Mouse (Mus musculus) C2C12 (cell line): Measurements from ENCODE around the gene Rcan1.

ENCODE experiments used
- CEBPB ChIP-seq: IDR thresholded peaks from one replicate; pipeline ENCODE4 v1.6.1; 2011; ENCODE audit warnings: low read depth, mild to moderate bottlenecking, control low read depth, moderate library complexity
- CTCF ChIP-seq: IDR thresholded peaks from one replicate; pipeline ENCODE4 v1.5.1; 2011; ENCODE audit not compliant: control insufficient read depth, insufficient read depth, insufficient read length
- FOSL1 ChIP-seq: IDR thresholded peaks from one replicate; pipeline ENCODE4 v1.8.0; 2011; ENCODE audit warnings: mild to moderate bottlenecking, low read length; ENCODE audit not compliant: poor library complexity, insufficient read depth, severe bottlenecking
- MAX ChIP-seq: IDR thresholded peaks from one replicate; pipeline ENCODE4 v1.6.1; 2011; ENCODE audit warnings: mild to moderate bottlenecking, control low read depth
- MYOD1 ChIP-seq: IDR thresholded peaks from one replicate; pipeline ENCODE4 v1.6.1; 2011; ENCODE audit warnings: low read depth; ENCODE audit not compliant: control insufficient read depth, insufficient read length
- MYOG ChIP-seq: IDR thresholded peaks from one replicate; pipeline ENCODE4 v1.6.1; 2011; ENCODE audit not compliant: control insufficient read depth, insufficient read length; ENCODE audit errors: extremely low read depth
- USF1 ChIP-seq: IDR thresholded peaks from one replicate; pipeline ENCODE4 v1.6.1; 2011; ENCODE audit warnings: low read depth, mild to moderate bottlenecking, control low read depth, moderate library complexity

DNA sequence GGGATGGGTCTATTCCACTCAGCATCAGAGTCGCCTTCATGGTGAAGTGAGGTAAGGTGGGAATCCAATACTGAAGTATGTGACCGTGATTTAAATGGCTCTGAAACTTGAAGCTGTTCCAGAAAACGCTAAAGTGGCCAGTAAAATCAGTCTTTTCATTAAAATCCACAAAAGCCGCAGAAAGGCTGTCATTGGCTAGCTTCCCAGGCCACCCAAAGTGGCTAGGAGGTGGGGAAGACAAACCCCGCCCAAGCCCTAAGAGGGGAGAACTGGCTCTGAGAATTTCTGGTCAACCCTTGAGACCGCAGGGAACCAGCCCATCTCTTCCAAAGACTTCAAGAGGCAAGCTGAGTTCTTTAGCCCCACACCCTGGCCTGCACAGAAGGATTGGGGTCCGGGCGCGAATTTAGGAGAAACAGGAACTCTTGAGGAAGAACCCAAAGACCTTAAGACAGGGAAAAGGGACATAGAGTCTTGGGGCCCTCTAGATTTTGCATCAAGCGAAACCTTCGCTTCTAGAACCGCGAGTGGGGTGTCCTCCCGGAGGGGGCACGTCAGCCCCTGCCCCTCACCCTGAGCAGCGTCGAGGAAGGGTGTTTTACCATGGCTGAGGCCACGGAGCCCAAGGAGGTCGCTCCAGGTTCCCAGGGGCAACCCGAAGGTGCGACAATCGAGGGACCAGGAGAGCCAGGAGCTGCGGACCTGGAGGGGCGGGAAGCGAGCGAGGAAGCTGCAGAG is 27.4 kb upstream of the Rcan1 start:
- TF ChIP-seq CTCF = no peak
- no peak for TF ChIP-seq USF1
- no peak for TF ChIP-seq CEBPB
- no peak for TF ChIP-seq MAX
- TF ChIP-seq FOSL1 = no peak
- no peak for TF ChIP-seq MYOD1
- no peak for TF ChIP-seq MYOG
